Mouse (Mus musculus) intestine, embryonic 15.5 days (tissue): ENCODE results near the gene Pdk2. TPM values are rescaled to one million over a fixed set of nuclear protein-coding genes. Genes with fewer than 3 reads are reported as not detected.

Experiments
- ATAC-seq: fragments of 200-750 bp; cut with Nextera tagmentation; 2 replicates; pipeline ENCODE4 v1.8.0; 2017; ENCODE audit warnings: moderate TSS enrichment, moderate library complexity
- H3K27ac ChIP-seq: fragments of 300-500 bp; sonication (generic); 2 replicates; pipeline ENCODE4 v1.5.1; 2015; ENCODE audit warnings: mild to moderate bottlenecking, inconsistent platforms
- H3K27me3 ChIP-seq: fragments of 300-500 bp; sonication (generic); replicated peaks from 2 replicates; pipeline ENCODE4 v1.6.1; 2015; ENCODE audit warnings: inconsistent platforms
- H3K36me3 ChIP-seq: fragments of 300-500 bp; sonication (generic); 2 replicates; pipeline ENCODE4 v1.6.1; 2015; ENCODE audit warnings: inconsistent platforms
- H3K4me1 ChIP-seq: fragments of 300-500 bp; sonication (generic); replicated peaks from 2 replicates; pipeline ENCODE4 v1.6.1; 2015; ENCODE audit warnings: inconsistent platforms
- H3K4me2 ChIP-seq: fragments of 300-500 bp; sonication (generic); replicated peaks from 2 replicates; pipeline ENCODE4 v1.6.1; 2015; ENCODE audit warnings: mild to moderate bottlenecking, inconsistent platforms
- H3K4me3 ChIP-seq: fragments of 300-500 bp; sonication (generic); replicated peaks from 2 replicates; pipeline ENCODE4 v1.5.1; 2015; ENCODE audit warnings: inconsistent platforms
- H3K9ac ChIP-seq: fragments of 300-500 bp; sonication (generic); 2 replicates; pipeline ENCODE4 v1.6.1; 2015; ENCODE audit warnings: inconsistent platforms
- H3K9me3 ChIP-seq: fragments of 300-500 bp; sonication (generic); 2 replicates; pipeline ENCODE4 v1.6.1; 2016; ENCODE audit warnings: inconsistent platforms
- WGBS: fragments of 180-500 bp; shearing (Covaris S2); methylation state at CpG from one replicate; pipeline ENCODE4 v1.1.7; 2015; 5-methylcytosine and 5-hydroxymethylcytosine counted together
- polyA plus RNA-seq: library from polyadenylated mRNA; unstranded; fragments of >200 nt; fragmentation: Nextera tagmentation; extraction: Ambion mirVana; gene quantifications from 2 replicates; pipeline ENCODE4 v1.2.1, GENCODE M21; 2015

The Pdk2 gene
- 30.8 and 31.2 TPM in 2 replicates for polyA plus RNA-seq

DNA sequence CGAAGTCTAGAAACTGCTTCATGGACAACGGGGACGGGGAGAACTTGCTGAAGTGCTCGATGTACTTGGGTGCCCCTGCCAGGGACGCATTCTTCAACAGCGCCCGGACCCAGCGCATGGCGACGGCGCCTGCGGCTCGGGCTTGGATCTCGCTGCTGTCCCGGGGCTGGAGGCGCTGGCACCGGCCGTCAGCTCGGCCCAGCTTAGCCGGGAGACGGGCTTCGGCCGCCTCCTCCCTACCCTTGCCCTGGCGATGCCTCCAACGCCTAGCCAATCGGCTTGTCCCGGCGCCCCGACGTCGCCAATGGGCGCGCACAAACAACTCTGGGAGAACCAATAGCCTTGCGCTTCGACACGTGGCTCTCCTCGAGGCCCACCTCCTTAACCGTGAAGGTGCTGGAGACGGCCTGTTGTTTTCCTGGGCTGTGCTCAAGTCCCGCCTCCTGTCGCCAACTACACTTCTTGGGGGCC is at the start of gene Pdk2:
Gene Pdk2, minus strand, starts transcription at position 216 of the 471 bp plus-strand sequence.
- peak within 1 kb of the TSS; percentile 67 for H3K4me3 ChIP-seq
- peak within 1 kb of the TSS; percentile 90 for H3K4me2 ChIP-seq
- peak; percentile 96 for ATAC-seq
- no peaks in the 10 kb centered on the region for H3K27me3 ChIP-seq
- H3K27ac ChIP-seq = peak within 1 kb of the TSS; percentile 76
- WGBS = under 1% methylated on average over 41 of the region's 41 CpGs
- H3K4me1 ChIP-seq = peaks cover 15% of the 10 kb centered on the region
- 0 out of 2 replicates have a peak, but pooled peaks cover 5% of the 10 kb centered on the region for H3K36me3 ChIP-seq
- peak within 1 kb of the TSS; percentile 77 for H3K9ac ChIP-seq
- no peaks in the 10 kb centered on the region for H3K9me3 ChIP-seq

DNA sequence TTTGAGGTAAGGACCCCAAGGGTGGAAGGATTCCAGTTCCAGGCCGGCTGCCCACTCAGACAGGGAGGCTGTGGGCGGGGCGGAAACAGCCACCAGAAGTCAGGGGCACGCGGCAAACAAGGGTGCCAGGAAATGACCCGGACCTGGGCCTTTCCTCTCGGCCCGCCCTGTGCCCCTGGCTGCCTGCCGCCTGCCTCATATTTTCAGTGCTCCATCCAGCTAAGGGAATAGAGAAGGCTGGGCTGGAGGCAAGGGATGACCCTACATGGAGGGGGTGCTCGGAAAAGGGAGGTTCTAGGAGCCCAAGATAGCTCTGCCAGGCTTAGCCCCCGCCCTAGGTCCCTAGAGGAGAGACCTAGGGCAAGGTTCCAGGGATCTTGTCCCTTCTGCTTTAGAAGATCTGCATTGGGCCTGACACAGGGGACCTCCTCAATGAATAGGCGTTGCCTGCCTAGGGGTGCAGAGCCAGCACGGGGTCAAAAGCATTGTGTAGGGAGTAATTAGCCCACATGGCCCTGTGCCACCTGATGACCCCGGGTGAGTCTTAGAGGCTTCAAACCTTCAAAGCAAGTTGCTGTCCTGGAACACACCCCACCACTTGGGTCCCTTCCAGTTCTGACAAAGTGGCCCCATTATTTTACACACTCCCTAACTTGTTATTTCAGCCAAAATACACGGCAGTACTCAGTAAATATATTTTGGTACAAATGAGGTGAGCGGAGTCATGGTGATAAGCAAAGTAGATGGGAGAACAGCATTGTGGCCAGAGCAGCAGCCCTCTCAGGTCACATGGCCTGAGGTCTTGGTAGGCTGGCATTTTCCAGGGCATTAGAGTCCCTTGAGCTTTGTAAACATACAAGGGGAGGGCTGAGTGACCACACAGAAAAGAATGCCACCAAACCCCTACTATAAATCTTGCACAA is 48.0 kb upstream of the Pdk2 start:
- H3K9me3 ChIP-seq = no peaks in the 10 kb centered on the region
- 66% methylated on average over 16 of the region's 16 CpGs for WGBS

DNA sequence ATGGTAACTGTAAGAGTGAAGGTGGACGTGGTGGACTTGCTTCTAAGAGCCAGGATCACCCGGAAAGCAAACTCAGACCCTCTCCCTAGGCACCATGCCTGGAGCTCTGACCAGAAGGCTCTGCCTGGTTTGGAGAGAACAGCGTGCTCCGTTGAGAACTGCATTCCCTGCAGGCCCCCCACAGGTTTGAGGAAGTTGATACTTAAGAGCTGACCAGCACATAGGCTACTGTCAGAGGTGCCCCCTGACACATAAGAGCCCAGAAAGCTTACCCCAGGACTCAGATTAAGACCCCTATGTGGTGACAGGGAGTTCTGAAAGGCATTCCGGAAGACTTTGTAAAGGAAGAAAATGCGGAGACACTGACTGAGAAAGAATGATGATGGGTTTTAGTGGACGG is 47.1 kb upstream of the Pdk2 start:
- H3K9ac ChIP-seq = no peak overlapping the region

More for the DNA sequence above, 48.0 kb upstream of the Pdk2 start:
- Histone ChIP-seq H3K27ac (peak overlapping the region; percentile 77), H3K27me3 (no peaks in the 10 kb centered on the region), H3K36me3 (no peaks in the 10 kb centered on the region), H3K9ac (no peak overlapping the region), H3K4me1 (peaks cover 35% of the 10 kb centered on the region), H3K4me3 (no peak overlapping the region), H3K4me2 (no peak overlapping the region; the same call in 1 of the 2 replicates)
- ATAC-seq = no peak

DNA sequence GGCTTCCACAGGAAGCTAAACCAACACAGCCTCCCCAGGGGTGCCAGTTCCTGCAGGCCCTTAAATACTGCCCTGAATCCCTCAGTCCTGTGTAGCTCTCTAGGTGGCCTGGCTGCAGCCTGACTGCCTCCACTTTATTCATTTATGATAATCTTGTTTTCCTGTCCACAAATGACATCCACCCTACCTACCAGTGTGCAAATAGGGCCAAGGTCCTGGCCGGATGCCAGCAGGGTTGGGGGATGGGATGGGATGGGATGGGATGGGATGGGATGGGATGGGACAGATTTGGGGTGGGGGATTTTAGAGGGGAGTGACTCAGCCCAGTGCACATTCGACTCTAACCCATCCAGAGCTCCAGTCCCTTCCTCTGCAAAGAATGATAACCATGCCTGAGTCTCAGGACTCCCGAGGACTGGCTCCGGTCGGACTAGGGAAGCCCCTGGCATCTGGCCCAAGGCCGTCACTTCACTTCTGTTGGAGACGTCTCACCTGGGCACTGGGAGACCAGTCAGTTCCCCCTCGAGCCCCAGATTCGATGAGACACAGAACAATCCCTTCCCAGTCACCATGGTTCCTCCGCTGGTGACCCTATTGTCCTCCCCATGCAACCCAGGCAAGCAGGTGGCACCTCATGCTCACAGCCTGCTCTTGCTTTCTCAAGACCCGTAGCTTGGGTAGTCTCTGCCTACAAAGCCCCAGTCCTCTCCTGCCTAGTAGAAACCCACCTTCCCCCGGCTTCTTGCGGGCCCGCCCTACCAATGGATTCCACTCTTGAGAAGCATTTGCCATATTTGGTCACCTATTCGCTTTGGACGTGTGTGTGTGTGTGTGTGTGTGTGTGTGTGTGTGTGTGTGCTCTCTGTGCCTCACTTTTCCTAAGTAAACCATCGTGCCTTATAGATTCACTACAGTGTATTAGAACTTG is 46.4 kb upstream of the Pdk2 start:
- Histone ChIP-seq H3K4me2 (no peak overlapping the region), H3K4me1 (peaks cover 35% of the 10 kb centered on the region), H3K4me3 (no peak overlapping the region), H3K9ac (no peak overlapping the region), H3K27me3 (no peaks in the 10 kb centered on the region), H3K36me3 (no peaks in the 10 kb centered on the region), H3K9me3 (no peaks in the 10 kb centered on the region), H3K27ac (peak overlapping the region; percentile 63)
- 0 out of 2 replicates have a peak, but pooled peaks have one; percentile 53 for ATAC-seq
- 44% methylated on average over 17 of the region's 17 CpGs for WGBS

More for the DNA sequence above, 47.1 kb upstream of the Pdk2 start:
- peak overlapping the region; percentile 77 for H3K27ac ChIP-seq
- H3K4me3 ChIP-seq = no peak overlapping the region
- H3K4me1 ChIP-seq = peaks cover 35% of the 10 kb centered on the region
- no peaks in the 10 kb centered on the region for H3K36me3 ChIP-seq
- no peak overlapping the region for H3K4me2 ChIP-seq
- H3K9me3 ChIP-seq = no peaks in the 10 kb centered on the region
- WGBS = 51% methylated on average over 7 of the region's 7 CpGs
- no peaks in the 10 kb centered on the region for H3K27me3 ChIP-seq
- ATAC-seq = no peak

DNA sequence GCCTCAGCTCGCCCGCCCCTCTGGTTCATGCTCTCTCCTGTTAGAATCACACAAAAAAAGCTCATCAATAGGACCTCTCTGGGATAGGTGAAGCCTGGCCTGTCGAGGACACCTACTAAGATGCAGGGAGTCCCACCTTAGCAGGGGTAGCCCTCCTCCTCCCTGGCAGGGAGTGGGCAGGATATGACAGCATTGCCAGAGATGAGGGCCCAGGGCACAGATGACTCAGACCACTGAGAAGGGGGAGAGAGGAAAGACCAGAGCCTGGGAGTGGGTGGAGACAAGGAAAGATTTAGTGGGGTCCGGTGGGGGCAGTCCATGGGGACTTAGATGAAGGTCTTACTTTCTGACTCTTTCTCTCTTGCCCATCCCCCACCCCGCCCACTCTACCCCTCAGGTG is 45.1 kb upstream of the Pdk2 start:
- WGBS = 54% methylated on average over 5 of the region's 5 CpGs
- no peak overlapping the region for H3K27ac ChIP-seq
- H3K9ac ChIP-seq = no peak overlapping the region
- peaks cover 35% of the 10 kb centered on the region for H3K4me1 ChIP-seq
- H3K27me3 ChIP-seq = no peaks in the 10 kb centered on the region
- ATAC-seq = no peak
- no peak overlapping the region for H3K4me2 ChIP-seq
- no peak overlapping the region for H3K4me3 ChIP-seq
- H3K9me3 ChIP-seq = no peaks in the 10 kb centered on the region
- no peaks in the 10 kb centered on the region for H3K36me3 ChIP-seq

DNA sequence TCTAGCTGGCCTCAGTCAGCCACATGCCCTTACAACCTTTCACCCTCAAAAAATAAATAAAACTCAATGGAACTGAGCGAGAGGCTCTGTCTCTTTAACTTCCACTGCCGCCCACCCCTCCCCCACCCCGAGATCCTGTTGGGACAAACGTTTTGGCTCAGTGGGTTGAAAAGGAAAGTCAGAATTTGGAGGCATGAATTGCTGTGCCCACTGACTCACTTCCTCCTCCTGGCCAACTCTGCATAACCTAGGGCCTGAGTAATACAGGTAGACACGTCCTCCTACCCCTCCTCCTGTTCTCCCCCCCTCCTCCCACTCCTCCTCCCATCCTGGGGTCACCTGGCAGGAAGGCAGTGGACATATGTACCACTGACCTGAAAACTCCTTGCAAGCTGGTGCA is 44.6 kb upstream of the Pdk2 start:
- H3K4me2 ChIP-seq = no peak overlapping the region
- no peaks in the 10 kb centered on the region for H3K9me3 ChIP-seq
- no peak overlapping the region for H3K27ac ChIP-seq
- H3K4me1 ChIP-seq = peaks cover 35% of the 10 kb centered on the region
- H3K9ac ChIP-seq = no peak overlapping the region
- H3K27me3 ChIP-seq = no peaks in the 10 kb centered on the region
- 16% methylated on average over 5 of the region's 5 CpGs for WGBS
- ATAC-seq = no peak
- no peak overlapping the region for H3K4me3 ChIP-seq
- H3K36me3 ChIP-seq = no peaks in the 10 kb centered on the region

DNA sequence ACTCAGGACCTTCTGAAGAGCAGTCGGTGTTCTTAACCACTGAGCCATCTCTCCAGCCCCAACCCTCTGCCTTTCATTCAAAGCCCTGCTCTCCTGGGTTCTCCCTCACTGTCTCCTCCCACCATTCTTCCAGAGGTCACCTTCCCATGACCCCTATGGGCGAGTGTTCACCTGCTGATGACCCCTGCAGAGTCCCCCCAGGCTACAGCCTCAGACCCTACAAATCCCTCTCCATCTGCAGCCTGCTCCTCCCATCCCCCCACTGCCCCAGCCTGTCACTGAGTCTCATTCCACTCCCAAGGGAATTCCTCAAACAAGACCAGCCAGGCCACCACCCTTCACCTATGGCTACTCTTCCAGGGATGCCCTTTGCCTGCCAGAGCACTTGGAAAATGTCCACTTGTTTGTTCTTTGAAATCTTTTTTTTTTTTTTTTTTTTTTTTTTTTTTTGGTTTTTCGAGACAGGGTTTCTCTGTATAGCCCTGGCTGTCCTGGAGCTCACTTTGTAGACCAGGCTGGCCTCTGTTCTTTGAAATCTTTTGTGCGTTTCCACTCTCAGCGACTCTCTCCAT is 43.7 kb upstream of the Pdk2 start:
- Histone ChIP-seq H3K36me3 (no peaks in the 10 kb centered on the region), H3K27me3 (no peaks in the 10 kb centered on the region)
- no peak for ATAC-seq

DNA sequence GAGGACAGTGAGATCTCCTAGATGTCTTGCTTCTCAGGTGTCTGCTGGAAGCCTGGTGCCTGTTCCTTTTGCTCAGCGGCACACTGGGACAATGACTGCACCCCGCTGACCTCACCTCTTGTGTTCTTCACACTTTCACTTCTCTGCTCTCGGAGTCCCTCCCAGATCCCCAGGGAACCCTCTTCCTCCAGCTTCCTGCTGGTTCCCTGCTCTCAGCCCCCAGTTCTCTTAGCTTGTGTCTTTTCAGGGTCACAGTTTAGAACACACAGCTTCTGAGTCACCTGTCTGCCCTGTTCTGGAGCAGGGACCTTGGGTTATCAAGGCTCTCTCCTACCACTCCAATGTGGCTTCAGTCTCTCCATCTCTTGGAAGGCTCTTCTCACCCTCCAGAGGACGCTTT is 43.0 kb upstream of the Pdk2 start:
- no peak overlapping the region for H3K27ac ChIP-seq
- no peak overlapping the region for H3K4me2 ChIP-seq
- 41% methylated on average over 4 of the region's 4 CpGs for WGBS
- H3K9me3 ChIP-seq = no peaks in the 10 kb centered on the region
- H3K4me1 ChIP-seq = peaks cover 40% of the 10 kb centered on the region
- no peaks in the 10 kb centered on the region for H3K27me3 ChIP-seq
- ATAC-seq = no peak
- H3K9ac ChIP-seq = no peak overlapping the region
- H3K4me3 ChIP-seq = no peak overlapping the region
- no peaks in the 10 kb centered on the region for H3K36me3 ChIP-seq

More for the DNA sequence above, 43.7 kb upstream of the Pdk2 start:
- H3K4me1 ChIP-seq = peaks cover 35% of the 10 kb centered on the region
- H3K9me3 ChIP-seq = no peaks in the 10 kb centered on the region
- no peak overlapping the region for H3K9ac ChIP-seq
- H3K4me2 ChIP-seq = no peak overlapping the region
- no peak overlapping the region for H3K27ac ChIP-seq
- WGBS = 50% methylated on average over 5 of the region's 5 CpGs
- no peak overlapping the region for H3K4me3 ChIP-seq

DNA sequence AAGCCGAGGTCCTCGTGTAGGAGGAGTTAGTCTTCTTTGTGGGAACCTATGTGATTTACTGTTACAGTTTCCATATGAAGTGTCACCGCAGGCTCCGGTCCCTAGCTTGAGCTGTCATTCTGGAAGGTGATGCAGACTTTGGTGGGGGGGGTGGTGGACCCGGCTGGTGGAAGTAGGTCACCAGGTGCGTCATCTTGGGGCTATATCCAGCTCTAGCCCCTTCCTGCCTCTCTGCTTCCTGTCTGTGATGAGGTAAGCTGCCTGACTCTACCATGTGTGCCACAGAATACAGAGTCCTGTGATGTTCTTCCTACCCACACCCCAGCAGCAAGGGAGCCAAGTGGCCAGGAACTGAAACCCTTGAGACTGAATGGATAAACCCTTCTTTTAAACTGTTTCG is 41.7 kb upstream of the Pdk2 start:
- Histone ChIP-seq H3K9ac (no peak overlapping the region), H3K27ac (no peak overlapping the region), H3K36me3 (no peaks in the 10 kb centered on the region), H3K4me3 (no peak overlapping the region), H3K27me3 (no peaks in the 10 kb centered on the region), H3K4me1 (peaks cover 33% of the 10 kb centered on the region), H3K9me3 (no peaks in the 10 kb centered on the region), H3K4me2 (no peak overlapping the region)
- 94% methylated on average over 7 of the region's 7 CpGs for WGBS
- no peak for ATAC-seq

DNA sequence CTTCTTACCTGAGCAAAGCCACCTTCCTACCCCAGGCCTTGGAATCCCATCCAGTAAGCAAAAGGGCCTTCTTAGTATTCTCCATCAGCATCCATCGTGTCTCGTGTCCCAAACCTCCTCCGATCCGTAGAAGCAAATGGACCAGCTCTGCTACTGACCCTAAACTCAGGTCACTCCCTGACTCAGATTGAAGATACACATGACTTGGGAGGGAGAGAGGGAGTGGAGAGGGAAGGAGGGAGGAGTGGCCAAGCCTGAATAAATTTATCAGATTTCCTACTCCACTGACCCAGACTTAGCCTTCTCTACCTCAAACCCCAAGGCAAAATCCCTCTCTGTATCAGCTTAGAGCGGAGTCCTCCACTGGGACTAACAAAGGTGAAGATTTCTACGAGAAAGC is 39.6 kb upstream of the Pdk2 start:
- H3K27ac ChIP-seq = no peak overlapping the region
- no peak overlapping the region for H3K4me3 ChIP-seq
- no peak for ATAC-seq
- 75% methylated on average over 6 of the region's 6 CpGs for WGBS
- no peaks in the 10 kb centered on the region for H3K27me3 ChIP-seq
- peaks cover 31% of the 10 kb centered on the region for H3K4me1 ChIP-seq
- no peaks in the 10 kb centered on the region for H3K36me3 ChIP-seq
- no peaks in the 10 kb centered on the region for H3K9me3 ChIP-seq
- no peak overlapping the region for H3K4me2 ChIP-seq
- no peak overlapping the region for H3K9ac ChIP-seq

DNA sequence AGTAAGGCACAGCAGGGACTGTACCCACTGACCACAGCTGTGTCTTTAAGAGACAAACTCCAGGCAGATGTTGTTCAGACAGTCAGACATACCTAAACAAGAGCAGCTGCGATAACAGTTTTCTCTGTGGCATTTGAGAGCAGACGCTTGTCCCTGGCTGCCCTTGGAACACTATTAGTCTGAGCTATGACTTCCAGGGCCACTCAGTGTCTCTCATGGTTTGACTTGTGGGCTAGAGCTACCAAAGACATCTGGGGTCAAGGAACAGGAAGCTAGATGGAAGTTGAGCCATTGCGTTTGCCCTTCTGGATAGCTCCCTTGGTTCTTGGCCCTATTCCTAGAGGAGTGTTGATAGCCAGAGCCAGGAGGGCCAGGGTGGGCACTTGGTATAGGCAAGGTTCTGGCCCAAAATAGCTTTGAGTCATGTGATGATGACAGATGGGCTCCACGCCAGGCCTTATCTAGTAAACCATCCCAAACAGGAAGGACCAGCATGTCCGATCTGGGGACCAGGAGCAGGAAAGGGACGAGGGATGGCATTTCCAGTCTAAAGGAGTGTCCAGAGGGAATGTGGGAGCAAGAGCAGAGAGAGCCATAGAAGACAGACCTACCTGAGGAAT is 38.2 kb upstream of the Pdk2 start:
- no peak for ATAC-seq
- Histone ChIP-seq H3K4me3 (no peak overlapping the region), H3K9ac (no peak overlapping the region), H3K4me2 (no peak overlapping the region), H3K36me3 (no peaks in the 10 kb centered on the region), H3K27ac (no peak overlapping the region), H3K27me3 (no peaks in the 10 kb centered on the region), H3K4me1 (peaks cover 35% of the 10 kb centered on the region), H3K9me3 (no peaks in the 10 kb centered on the region)
- WGBS = 56% methylated on average over 6 of the region's 6 CpGs
